Mouse (Mus musculus) midbrain, embryonic 10.5 days (tissue): ENCODE data around the gene Tmub1. TPM values are rescaled to one million over a fixed set of nuclear protein-coding genes. Genes with fewer than 3 reads are reported as not detected.

Experiments
- DNase-seq: peaks from one replicate; pipeline ENCODE4 v3.0.0-alpha.2; 2017; ENCODE audit warnings: low spot score
- H3K27ac ChIP-seq: fragments of 300-500 bp; sonication (generic); replicated peaks from 2 replicates; pipeline ENCODE4 v1.5.1; 2016; ENCODE audit warnings: mild to moderate bottlenecking
- H3K27me3 ChIP-seq: fragments of 300-500 bp; sonication (generic); 2 replicates; pipeline ENCODE4 v1.6.1; 2016; ENCODE audit warnings: low read depth, mild to moderate bottlenecking; ENCODE audit not compliant: poor library complexity, severe bottlenecking
- H3K36me3 ChIP-seq: fragments of 300-500 bp; sonication (generic); 2 replicates; pipeline ENCODE4 v1.6.1; 2016; ENCODE audit warnings: mild to moderate bottlenecking, moderate library complexity
- H3K4me1 ChIP-seq: fragments of 300-500 bp; sonication (generic); 2 replicates; pipeline ENCODE4 v1.6.1; 2016
- H3K4me3 ChIP-seq: fragments of 300-500 bp; sonication (generic); 2 replicates; pipeline ENCODE4 v1.5.1; 2016; ENCODE audit warnings: mild to moderate bottlenecking, moderate library complexity
- H3K9me3 ChIP-seq: fragments of 300-500 bp; sonication (generic); replicated peaks from 2 replicates; pipeline ENCODE4 v1.6.1; 2016; ENCODE audit warnings: mild to moderate bottlenecking
- WGBS: fragments of 180-500 bp; shearing (Covaris S2); methylation state at CpG from one replicate; pipeline ENCODE4 v1.1.7; 2016; 5-methylcytosine and 5-hydroxymethylcytosine counted together
- polyA plus RNA-seq: library from polyadenylated mRNA; unstranded; fragments of >200 nt; fragmentation: Nextera tagmentation; extraction: Ambion mirVana; gene quantifications from 2 replicates; pipeline ENCODE4 v1.2.1, GENCODE M21; 2016

Tmub1 gene
- polyA plus RNA-seq, result 30.9 and 32.9 TPM in 2 replicates

DNA sequence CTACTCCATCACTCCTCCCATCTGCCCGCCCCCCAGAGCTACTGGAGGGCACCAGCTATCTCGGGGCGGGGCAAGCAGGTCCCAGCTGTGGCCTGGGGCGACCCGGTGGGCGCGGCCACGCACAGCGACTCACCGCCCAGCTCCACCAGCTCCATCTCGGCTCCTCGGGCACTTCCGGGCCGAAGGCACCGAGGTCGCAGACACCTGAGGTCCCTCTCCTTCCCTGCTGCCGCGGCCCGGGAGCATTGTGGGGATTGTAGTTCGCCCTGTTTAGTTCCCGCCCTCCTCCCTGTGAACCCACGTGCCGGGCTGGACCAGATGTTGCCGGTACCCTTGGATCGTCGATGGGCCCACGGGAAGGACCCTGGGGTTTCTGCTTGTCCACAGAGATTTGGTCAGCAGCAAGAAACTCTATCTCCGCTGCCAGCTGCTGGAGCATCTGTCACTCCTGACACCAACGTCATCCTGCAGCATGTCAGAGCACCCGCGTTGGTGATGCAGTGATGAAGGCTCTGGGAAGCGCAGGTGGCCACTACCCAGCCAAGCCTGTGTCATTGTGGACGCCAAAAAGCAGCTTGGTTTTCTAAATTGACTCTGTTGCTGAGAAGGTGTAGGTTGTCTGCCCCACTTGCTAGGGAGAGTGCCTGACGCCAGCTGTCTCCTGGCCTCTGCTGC is at the start of gene Tmub1:
Gene Tmub1 (minus strand): TSS at position 231 of the 675 bp plus-strand sequence.
- H3K4me1 ChIP-seq, result peaks cover 59% of the 10 kb centered on the region
- peak within 1 kb of the TSS; percentile 79 for H3K4me3 ChIP-seq
- H3K9me3 ChIP-seq, result no peaks in the 10 kb centered on the region
- peaks cover 13% of the 10 kb centered on the region for H3K36me3 ChIP-seq
- DNase-seq, result peak; percentile 83
- H3K27ac ChIP-seq, result peak within 1 kb of the TSS; percentile 86
- WGBS, result 3% methylated on average over 34 of the region's 34 CpGs
- H3K27me3 ChIP-seq, result peaks cover 25% of the 10 kb centered on the region

DNA sequence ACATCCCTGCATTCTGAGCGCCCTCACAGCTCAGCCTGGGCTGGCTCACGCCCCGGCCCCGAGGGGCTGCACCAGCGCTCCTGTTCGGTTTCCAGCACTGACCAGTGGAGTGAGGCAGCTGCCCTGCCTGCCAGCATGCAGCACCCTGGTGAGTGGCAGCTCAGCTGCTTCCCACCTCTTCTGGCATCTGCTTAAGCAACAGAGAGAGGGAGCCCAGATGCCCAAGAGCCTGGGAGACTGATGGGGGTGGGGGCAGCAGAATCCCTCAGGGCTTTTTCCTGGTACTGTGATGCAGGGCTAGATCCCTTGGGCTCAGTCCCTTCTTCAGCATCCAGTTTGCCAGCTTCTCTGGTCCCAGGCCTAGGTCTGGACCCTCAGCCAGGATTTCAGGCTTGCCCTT is 49.1 kb upstream of the Tmub1 start:
- Histone ChIP-seq H3K4me3 (no peak overlapping the region), H3K27me3 (no peaks in the 10 kb centered on the region), H3K9me3 (no peaks in the 10 kb centered on the region), H3K4me1 (peaks cover 8% of the 10 kb centered on the region), H3K36me3 (peaks cover 100% of the 10 kb centered on the region), H3K27ac (no peak overlapping the region)
- WGBS, result 52% methylated on average over 6 of the region's 6 CpGs
- DNase-seq, result no peak

DNA sequence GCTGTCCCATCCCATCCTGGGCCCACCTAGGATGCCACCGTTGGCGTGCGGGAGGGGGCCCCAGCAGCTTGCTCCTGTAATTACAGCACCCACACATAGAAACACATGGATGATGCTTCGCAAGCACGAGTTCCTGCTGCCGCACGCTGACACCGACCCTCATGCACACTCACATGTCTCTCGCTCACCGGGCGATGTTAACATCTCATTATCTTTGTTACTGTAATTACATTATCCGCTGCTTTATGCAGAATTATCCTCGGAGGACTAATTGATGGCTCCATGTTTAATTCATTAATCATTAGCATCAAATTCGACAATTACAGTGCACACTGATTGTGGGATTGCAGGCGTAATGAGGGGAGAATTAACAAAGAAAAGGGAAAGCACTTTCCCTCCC is 47.4 kb upstream of the Tmub1 start:
- DNase-seq, result no peak
- Histone ChIP-seq H3K9me3 (no peaks in the 10 kb centered on the region), H3K36me3 (peaks cover 100% of the 10 kb centered on the region), H3K4me3 (no peak overlapping the region), H3K4me1 (peaks cover 4% of the 10 kb centered on the region), H3K27ac (no peak overlapping the region), H3K27me3 (no peaks in the 10 kb centered on the region)
- WGBS, result 92% methylated on average over 15 of the region's 15 CpGs

DNA sequence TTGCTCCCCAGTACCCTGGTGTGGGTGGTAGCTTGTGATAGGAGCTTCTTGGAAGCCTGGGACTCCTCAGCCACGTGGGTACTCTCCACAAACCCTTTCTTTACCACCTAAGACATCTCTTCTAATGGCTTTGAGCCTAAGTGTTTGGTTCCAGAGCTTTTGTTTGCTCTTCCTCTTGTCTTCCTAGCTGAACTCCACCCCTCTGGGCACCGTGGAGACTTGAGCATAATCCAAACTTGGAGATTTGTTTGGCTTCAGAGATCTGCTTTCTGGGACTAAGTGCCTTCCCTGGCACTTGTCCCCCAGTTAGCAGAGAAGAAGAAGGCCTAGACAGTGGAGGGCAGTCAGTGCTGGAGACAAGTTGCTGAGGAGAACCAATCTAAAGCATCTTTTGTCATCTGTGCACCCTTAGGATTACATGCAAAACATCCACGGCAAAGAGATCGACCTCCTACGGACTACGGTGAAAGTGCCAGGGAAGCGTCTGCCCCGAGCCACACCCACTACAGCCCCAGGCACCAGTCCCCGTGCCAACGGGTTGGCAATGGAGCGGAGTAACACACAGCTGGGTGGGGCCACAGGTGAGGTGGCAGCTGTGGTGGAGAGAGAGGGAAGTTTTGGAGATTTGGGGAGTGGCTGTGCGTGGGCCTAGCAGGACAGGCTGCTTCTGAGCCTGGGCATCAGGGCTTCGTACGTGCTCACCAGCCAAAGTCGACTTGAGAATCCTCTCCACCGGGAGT is 45.1 kb upstream of the Tmub1 start:
- Histone ChIP-seq H3K27ac (no peak overlapping the region), H3K4me1 (peaks cover 4% of the 10 kb centered on the region), H3K36me3 (peaks cover 100% of the 10 kb centered on the region), H3K27me3 (no peaks in the 10 kb centered on the region), H3K4me3 (no peak overlapping the region), H3K9me3 (no peaks in the 10 kb centered on the region)
- 89% methylated on average over 16 of the region's 16 CpGs for WGBS
- no peak for DNase-seq

DNA sequence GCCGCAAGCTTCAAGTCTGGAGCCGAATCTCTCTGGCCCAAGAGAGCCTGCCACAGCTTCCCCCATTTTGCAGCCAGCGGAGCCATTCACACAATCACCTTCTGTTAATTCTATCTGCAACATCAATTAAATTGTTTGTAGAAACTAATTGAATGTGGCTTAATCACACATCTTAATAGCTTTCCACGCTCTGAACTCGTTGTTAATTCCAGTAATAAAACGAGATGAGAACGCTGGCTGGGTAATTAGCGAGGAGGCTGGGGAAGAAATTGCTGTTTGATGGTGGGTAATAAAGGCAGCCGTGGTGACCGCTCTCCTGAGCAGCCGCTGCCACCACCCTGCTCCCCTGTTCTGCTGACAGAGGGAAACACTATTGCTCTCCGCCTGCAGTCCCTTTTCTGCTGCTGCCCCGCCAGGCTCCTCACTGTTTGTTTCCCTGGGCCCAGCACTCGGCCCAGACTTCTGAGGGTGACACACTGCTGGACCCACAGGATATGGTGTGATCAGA is 42.8 kb upstream of the Tmub1 start:
- no peaks in the 10 kb centered on the region for H3K9me3 ChIP-seq
- 90% methylated on average over 14 of the region's 14 CpGs for WGBS
- H3K27ac ChIP-seq, result no peak overlapping the region
- H3K27me3 ChIP-seq, result peaks cover 4% of the 10 kb centered on the region
- H3K4me3 ChIP-seq, result no peak overlapping the region
- H3K4me1 ChIP-seq, result peaks cover 11% of the 10 kb centered on the region
- H3K36me3 ChIP-seq, result peaks cover 94% of the 10 kb centered on the region
- no peak for DNase-seq

DNA sequence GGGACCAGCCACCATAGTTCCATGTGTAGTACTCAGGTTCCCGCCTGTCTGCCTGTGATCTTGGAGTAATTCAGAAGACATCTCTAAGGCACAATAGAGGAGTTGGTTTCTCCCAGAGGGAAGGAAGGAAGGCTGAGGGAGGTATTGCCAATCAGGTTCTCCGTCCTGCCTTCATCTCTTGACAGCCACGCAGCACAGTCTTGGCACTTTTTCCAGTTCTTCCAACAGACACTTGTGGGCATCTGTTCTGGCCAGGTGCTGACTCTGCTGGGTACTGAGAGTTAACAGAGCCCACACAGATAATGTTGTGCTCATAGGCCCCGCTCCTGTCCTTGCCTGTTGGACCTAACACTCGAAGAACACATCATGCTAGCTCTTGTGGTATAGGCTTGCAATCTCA is 39.1 kb upstream of the Tmub1 start:
- 92% methylated on average over 5 of the region's 5 CpGs for WGBS
- no peak for DNase-seq
- no peak overlapping the region for H3K4me3 ChIP-seq
- peaks cover 27% of the 10 kb centered on the region for H3K27me3 ChIP-seq
- peaks cover 94% of the 10 kb centered on the region for H3K36me3 ChIP-seq
- no peaks in the 10 kb centered on the region for H3K9me3 ChIP-seq
- H3K27ac ChIP-seq, result no peak overlapping the region
- H3K4me1 ChIP-seq, result peaks cover 48% of the 10 kb centered on the region

DNA sequence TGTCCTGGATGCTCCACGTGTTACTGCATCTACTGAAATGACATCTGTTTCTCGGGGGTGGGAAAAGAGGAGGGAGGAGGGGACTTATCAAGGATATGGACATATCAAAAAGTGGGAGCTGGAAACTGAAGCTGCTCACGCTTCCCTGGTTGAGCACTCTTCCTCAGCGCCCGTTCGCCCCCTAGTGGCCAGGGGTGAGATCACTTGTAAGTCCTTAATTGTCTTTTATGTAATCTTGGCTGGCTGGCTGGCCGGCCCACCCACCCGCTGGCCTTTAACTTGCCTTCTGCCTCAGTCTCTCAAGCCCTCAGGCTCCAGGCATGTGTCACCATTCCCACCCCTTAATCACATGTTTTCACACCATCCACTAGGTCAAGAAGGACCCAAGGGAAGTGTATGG is 38.4 kb upstream of the Tmub1 start:
- Histone ChIP-seq H3K27ac (no peak overlapping the region), H3K4me3 (no peak overlapping the region), H3K27me3 (peaks cover 27% of the 10 kb centered on the region), H3K4me1 (peaks cover 54% of the 10 kb centered on the region), H3K36me3 (peaks cover 94% of the 10 kb centered on the region), H3K9me3 (no peaks in the 10 kb centered on the region)
- DNase-seq, result peak; percentile 86
- WGBS, result 2% methylated on average over 8 of the region's 8 CpGs

DNA sequence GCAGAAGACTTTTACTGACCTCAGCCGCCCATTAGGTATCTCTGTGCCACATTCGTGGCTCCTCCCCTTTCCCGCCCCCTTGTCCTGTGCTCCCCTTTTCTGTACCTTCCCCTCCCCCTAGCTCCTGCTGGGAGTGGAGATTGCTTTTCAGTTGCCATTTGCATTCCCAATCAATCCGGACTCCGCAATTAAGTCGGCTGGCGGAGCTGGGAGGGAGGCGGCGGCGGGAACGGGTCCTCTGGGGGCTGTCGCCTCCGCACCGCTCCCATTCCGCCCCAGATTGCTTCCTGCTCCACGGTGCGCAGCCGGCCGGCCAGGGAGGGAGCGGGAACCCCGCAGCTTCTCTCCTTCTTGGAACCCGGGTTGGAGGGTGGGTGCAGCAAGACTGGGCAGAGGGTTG is 37.3 kb upstream of the Tmub1 start:
- peaks cover 94% of the 10 kb centered on the region for H3K36me3 ChIP-seq
- H3K27ac ChIP-seq, result peak overlapping the region; percentile 30
- H3K9me3 ChIP-seq, result no peaks in the 10 kb centered on the region
- peaks cover 27% of the 10 kb centered on the region for H3K27me3 ChIP-seq
- WGBS, result 10% methylated on average over 22 of the region's 22 CpGs
- H3K4me3 ChIP-seq, result peak overlapping the region; percentile 29; the same call in 1 of the 2 replicates
- peaks cover 66% of the 10 kb centered on the region for H3K4me1 ChIP-seq
- no peak for DNase-seq

DNA sequence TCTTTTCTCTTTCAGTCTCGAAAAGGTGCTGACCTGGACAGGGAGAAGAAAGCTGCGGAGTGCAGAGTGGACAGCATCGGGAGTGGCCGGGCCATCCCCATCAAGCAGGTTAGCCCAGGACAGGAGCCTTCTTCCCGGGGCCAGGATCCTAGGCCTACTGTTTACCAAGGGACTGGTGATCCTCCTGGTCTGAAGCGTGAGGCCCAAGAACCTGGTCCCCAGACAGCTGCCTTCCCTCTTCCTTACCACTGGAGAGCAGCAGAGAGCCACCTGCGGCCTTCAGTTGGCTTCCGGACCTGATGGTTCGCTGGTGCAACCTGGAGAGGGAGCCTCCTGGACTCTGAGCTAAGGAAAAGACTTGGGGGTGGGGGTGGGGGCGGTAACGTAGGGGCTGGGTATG is 35.7 kb upstream of the Tmub1 start:
- Histone ChIP-seq H3K4me3 (no peak overlapping the region), H3K36me3 (peaks cover 94% of the 10 kb centered on the region), H3K9me3 (no peaks in the 10 kb centered on the region), H3K27me3 (peaks cover 27% of the 10 kb centered on the region), H3K27ac (no peak overlapping the region; the same call in 1 of the 2 replicates), H3K4me1 (peaks cover 70% of the 10 kb centered on the region)
- 24% methylated on average over 11 of the region's 11 CpGs for WGBS
- peak; percentile 75 for DNase-seq

DNA sequence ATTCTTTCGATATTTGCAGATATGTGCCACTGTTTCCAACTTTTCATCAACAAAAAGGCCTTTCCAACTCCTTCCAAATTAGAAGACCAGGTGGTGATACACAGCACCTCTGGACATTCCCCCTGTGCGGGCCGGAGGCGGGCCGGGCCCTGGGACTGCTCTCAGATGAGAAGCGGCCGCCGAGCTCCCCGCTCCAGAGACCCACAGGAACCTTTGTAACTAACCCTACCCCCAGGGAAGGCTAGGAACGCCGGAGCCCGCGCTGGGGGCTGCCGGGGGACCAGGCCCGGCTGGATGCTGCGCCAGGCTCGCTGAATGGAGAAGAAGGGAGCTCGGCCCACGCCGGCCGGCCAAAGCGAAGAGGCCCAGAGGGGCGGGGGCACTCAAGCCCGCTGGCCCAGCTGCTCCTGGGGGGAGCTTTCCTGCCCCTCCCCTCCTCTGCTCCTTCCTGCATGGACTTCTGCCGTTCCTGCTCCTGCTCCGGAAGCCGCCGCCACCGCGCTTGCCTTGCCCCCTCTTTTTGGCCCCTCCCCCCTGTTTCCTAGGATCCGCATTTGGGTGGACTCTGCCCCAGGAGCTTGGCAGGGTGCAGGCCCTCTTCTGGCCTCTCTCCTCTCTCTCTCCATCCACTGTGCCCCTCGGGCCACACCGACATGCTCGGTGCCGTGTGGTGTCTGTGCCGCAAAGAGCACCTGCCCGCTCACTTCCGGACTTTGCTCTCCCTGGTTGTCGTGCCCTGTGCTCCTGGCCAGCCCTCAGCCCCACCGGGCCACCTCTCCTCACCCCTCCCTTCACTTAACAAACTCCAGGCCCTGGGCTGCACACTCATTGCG is 34.8 kb upstream of the Tmub1 start:
- Histone ChIP-seq H3K4me3 (peak overlapping the region; percentile 26; the same call in 1 of the 2 replicates), H3K27me3 (peaks cover 27% of the 10 kb centered on the region), H3K9me3 (no peaks in the 10 kb centered on the region), H3K27ac (peak overlapping the region; percentile 64), H3K4me1 (peaks cover 70% of the 10 kb centered on the region), H3K36me3 (peaks cover 94% of the 10 kb centered on the region)
- DNase-seq, result peak; percentile 46
- WGBS, result 36% methylated on average over 41 of the region's 41 CpGs

DNA sequence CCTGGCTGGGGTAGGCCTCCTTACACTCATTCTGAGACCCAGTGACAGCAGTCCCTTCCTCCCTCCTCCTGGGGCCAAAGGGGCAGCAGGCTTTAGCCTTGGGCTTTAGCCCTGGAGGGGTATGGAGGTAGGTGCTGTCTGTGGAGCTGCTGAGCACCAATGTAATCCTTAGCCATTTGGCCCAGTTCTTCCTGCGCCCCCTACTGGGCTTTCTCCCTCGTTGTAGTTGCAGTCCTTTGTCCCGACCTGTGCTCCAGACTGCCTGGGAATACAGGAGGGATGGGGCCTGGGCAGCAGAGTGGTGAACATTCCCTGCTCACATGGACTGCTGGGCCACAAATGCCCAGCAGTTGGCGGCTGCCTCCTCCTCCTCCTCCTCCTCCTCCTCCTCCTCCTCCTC is 34.0 kb upstream of the Tmub1 start:
- peak overlapping the region; percentile 64; the same call in 1 of the 2 replicates for H3K27ac ChIP-seq
- no peak overlapping the region for H3K4me3 ChIP-seq
- H3K27me3 ChIP-seq, result peaks cover 27% of the 10 kb centered on the region
- no peaks in the 10 kb centered on the region for H3K9me3 ChIP-seq
- WGBS, result 11% methylated on average over 4 of the region's 4 CpGs
- H3K4me1 ChIP-seq, result peaks cover 70% of the 10 kb centered on the region
- DNase-seq, result peak; percentile 85
- peaks cover 94% of the 10 kb centered on the region for H3K36me3 ChIP-seq

DNA sequence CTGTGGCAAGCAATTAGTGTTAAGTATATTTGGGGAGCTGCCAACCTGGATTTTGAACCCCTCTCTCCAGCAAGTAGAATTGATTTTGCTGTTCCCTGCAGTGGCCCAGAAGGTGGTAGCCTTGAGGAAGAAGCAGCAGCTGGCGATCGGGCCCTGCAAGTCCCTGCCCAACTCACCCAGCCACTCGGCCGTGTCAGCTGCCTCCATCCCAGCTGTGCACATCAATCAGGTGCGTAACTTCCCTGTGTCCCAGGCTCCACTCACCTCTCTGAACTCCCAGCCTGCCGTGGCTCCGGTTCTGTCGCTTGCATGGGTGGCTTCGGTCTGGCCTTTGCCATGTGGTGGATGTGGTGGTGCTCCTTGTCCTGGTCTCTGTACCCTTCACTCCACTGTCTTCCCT is 30.3 kb upstream of the Tmub1 start:
- peaks cover 58% of the 10 kb centered on the region for H3K4me1 ChIP-seq
- no peak for DNase-seq
- H3K4me3 ChIP-seq, result no peak overlapping the region
- 97% methylated on average over 9 of the region's 9 CpGs for WGBS
- no peaks in the 10 kb centered on the region for H3K9me3 ChIP-seq
- peaks cover 82% of the 10 kb centered on the region for H3K36me3 ChIP-seq
- H3K27me3 ChIP-seq, result peaks cover 36% of the 10 kb centered on the region
- no peak overlapping the region for H3K27ac ChIP-seq
